Mouse (Mus musculus): ENCODE measurements around the gene D2hgdh. TPM values are rescaled to one million over a fixed set of nuclear protein-coding genes. Genes with fewer than 3 reads are reported as not detected.

D2hgdh gene
- 17.2 and 17.3 TPM in 2 replicates for polyA plus RNA-seq (2016; fragmentation: Nextera tagmentation; extraction: Ambion mirVana)

- H3K27ac ChIP-seq: peak within 1 kb of the TSS; percentile 89
- H3K4me3 ChIP-seq: peak within 1 kb of the TSS; percentile 56
- H3K9ac ChIP-seq: peak within 1 kb of the TSS; percentile 60
- no peaks in the 10 kb centered on the region for H3K9me3 ChIP-seq
- peaks cover 11% of the 10 kb centered on the region for H3K4me1 ChIP-seq
- peak within 1 kb of the TSS; percentile 76 for H3K4me2 ChIP-seq (replicated peaks)
- peaks cover 12% of the 10 kb centered on the region for H3K36me3 ChIP-seq
- 7% methylated on average over 10 of the region's 10 CpGs for WGBS
- H3K27me3 ChIP-seq: no peaks in the 10 kb centered on the region
- ATAC-seq (ENCODE audit: insufficient number of reproducible peaks, insufficient read depth, low FRiP score, low TSS enrichment): no peak; the same call in 1 of the 2 replicates
These were observed at the start of gene D2hgdh for GRCm38 (mm10) chr1:93824609-93825008. TSS of gene D2hgdh (plus strand) at chr1:93824909.

DNA sequence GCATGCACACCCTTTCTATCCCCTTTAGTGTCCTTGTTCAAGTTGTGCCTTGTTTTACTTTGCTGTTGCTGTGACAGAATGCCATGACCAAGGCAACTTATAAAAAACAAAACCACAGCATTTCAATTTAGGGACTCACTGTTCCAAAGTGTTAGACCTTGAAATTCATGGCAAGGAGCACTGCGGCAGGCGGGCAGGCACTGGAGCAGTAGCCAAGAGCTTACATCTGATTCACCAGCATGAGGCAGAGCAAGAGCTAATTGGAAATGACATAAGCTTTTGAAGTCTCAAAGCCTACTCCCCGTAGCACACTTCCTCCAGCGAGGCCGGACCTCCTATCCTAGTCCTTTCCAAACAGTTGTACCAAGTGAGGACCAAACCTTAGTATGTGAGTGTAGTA lies 48.0 kb upstream of the D2hgdh start:
- Histone ChIP-seq H3K4me2 (replicated peaks) (no peak overlapping the region), H3K27ac (no peak overlapping the region), H3K9me3 (no peaks in the 10 kb centered on the region), H3K36me3 (peaks cover 69% of the 10 kb centered on the region), H3K27me3 (no peaks in the 10 kb centered on the region), H3K9ac (no peak overlapping the region), H3K4me3 (no peak overlapping the region), H3K4me1 (no peaks in the 10 kb centered on the region)
- 77% methylated on average over 5 of the region's 5 CpGs for WGBS
- no peak for ATAC-seq (ENCODE audit: insufficient number of reproducible peaks, insufficient read depth, low FRiP score, low TSS enrichment)

DNA sequence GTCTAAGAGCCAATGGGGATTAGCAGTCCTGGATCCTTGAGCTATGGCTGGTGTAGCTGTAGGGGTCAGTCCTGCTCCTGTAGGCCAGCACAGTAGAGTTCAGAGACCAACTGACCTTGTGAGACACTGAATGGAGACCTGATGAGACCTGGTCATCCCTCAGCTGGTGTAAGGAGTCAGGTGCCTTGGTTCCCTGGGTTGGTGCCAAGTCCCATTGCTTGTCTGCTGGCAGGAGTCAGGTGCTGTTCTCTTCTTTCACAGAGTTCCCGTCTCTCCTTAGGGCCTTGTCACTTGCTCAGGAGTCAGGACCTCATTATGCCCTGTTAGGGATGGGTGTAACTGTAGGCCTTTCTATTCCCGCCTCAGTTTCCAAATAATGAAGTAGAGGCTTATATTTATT lies 37.8 kb upstream of the D2hgdh start:
- WGBS: 89% methylated on average over 2 of the region's 2 CpGs
- no peak overlapping the region for H3K4me2 ChIP-seq (replicated peaks)
- peaks cover 93% of the 10 kb centered on the region for H3K36me3 ChIP-seq
- ATAC-seq (ENCODE audit: insufficient number of reproducible peaks, insufficient read depth, low FRiP score, low TSS enrichment): no peak
- H3K4me1 ChIP-seq: no peaks in the 10 kb centered on the region
- H3K4me3 ChIP-seq: no peak overlapping the region
- H3K9ac ChIP-seq: no peak overlapping the region
- no peak overlapping the region for H3K27ac ChIP-seq
- no peaks in the 10 kb centered on the region for H3K27me3 ChIP-seq
- no peaks in the 10 kb centered on the region for H3K9me3 ChIP-seq

- peaks cover 79% of the 10 kb centered on the region for H3K36me3 ChIP-seq
- ATAC-seq (ENCODE audit: insufficient number of reproducible peaks, insufficient read depth, low FRiP score, low TSS enrichment): no peak
These were observed 30.2 kb upstream of the D2hgdh start for GRCm38 (mm10) chr1:93794526-93794925.

GRCm38 (mm10) chr1:93795886-93796285 lies 28.8 kb upstream of the D2hgdh start:
- Histone ChIP-seq H3K27ac (no peak overlapping the region), H3K27me3 (no peaks in the 10 kb centered on the region), H3K9me3 (no peaks in the 10 kb centered on the region), H3K4me1 (peaks cover 4% of the 10 kb centered on the region; the same call in 1 of the 2 replicates), H3K4me2 (replicated peaks) (no peak overlapping the region), H3K4me3 (no peak overlapping the region), H3K9ac (no peak overlapping the region), H3K36me3 (peaks cover 73% of the 10 kb centered on the region)
- 90% methylated on average over 8 of the region's 8 CpGs for WGBS
- ATAC-seq (ENCODE audit: insufficient number of reproducible peaks, insufficient read depth, low FRiP score, low TSS enrichment): no peak

More at GRCm38 (mm10) chr1:93794526-93794925, 30.2 kb upstream of the D2hgdh start:
- H3K4me2 ChIP-seq (replicated peaks): no peak overlapping the region
- H3K27ac ChIP-seq: no peak overlapping the region
- no peaks in the 10 kb centered on the region for H3K4me1 ChIP-seq
- H3K9me3 ChIP-seq: no peaks in the 10 kb centered on the region
- no peak overlapping the region for H3K4me3 ChIP-seq
- no peak overlapping the region for H3K9ac ChIP-seq
- WGBS: 94% methylated on average over 8 of the region's 8 CpGs
- no peaks in the 10 kb centered on the region for H3K27me3 ChIP-seq

GRCm38 (mm10) chr1:93800670-93801503 lies 23.8 kb upstream of the D2hgdh start:
- Histone ChIP-seq H3K9ac (peak overlapping the region; percentile 76), H3K4me2 (replicated peaks) (peak overlapping the region; percentile 72), H3K36me3 (peaks cover 31% of the 10 kb centered on the region), H3K4me1 (peaks cover 26% of the 10 kb centered on the region), H3K27me3 (no peaks in the 10 kb centered on the region), H3K27ac (peak overlapping the region; percentile 86; the same call in 1 of the 2 replicates), H3K9me3 (no peaks in the 10 kb centered on the region), H3K4me3 (peak overlapping the region; percentile 78)
- ATAC-seq (ENCODE audit: insufficient number of reproducible peaks, insufficient read depth, low FRiP score, low TSS enrichment): no peak
- WGBS: 72% methylated on average over 21 of the region's 21 CpGs

DNA sequence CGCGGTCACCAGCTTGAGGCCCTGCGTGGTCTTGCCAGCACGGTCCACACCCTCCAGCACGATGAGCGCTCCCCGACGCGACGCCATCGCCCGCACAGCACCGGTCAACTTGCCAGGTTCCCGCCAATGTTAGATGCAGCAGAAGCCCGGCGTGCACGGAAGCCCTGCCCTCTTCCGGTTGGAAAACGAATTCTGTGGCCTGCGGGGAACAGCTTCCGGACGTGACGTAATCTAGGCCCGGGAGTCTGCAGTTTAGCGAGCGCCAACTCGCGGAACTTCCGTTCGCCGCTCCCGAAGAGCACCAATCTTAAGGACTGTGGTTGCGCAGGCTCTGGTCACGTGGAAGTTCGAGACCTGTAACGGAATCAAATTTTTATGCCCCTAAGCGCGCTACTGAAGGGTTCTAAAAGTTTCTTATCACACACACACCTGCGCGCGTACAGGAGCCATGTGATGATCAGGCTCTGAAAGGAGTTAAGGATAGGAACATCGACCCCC lies 22.9 kb upstream of the D2hgdh start, which contains the start of gene Dtymk:
Gene Dtymk (minus strand): TSS at position 194 of the 498 bp plus-strand sequence.
- peak; percentile 32 for ATAC-seq (ENCODE audit: insufficient number of reproducible peaks, insufficient read depth, low FRiP score, low TSS enrichment)
- H3K27ac ChIP-seq: peak within 1 kb of the TSS; percentile 86
- under 1% methylated on average over 42 of the region's 42 CpGs for WGBS
- H3K9ac ChIP-seq: peak within 1 kb of the TSS; percentile 76
- H3K4me1 ChIP-seq: peaks cover 26% of the 10 kb centered on the region
- H3K36me3 ChIP-seq: peaks cover 34% of the 10 kb centered on the region
- H3K4me2 ChIP-seq (replicated peaks): peak within 1 kb of the TSS; percentile 72
- no peaks in the 10 kb centered on the region for H3K9me3 ChIP-seq
- H3K4me3 ChIP-seq: peak within 1 kb of the TSS; percentile 78
- no peaks in the 10 kb centered on the region for H3K27me3 ChIP-seq

GRCm38 (mm10) chr1:93802771-93803170 lies 21.9 kb upstream of the D2hgdh start:
- H3K27ac ChIP-seq: 0 out of 2 replicates have a peak overlapping the region, but pooled peaks have one; percentile 86
- H3K4me2 ChIP-seq (replicated peaks): peak overlapping the region; percentile 83
- H3K4me3 ChIP-seq: no peak overlapping the region
- H3K9ac ChIP-seq: no peak overlapping the region
- H3K27me3 ChIP-seq: no peaks in the 10 kb centered on the region
- peaks cover 38% of the 10 kb centered on the region for H3K36me3 ChIP-seq
- ATAC-seq (ENCODE audit: insufficient number of reproducible peaks, insufficient read depth, low FRiP score, low TSS enrichment): no peak
- H3K4me1 ChIP-seq: peaks cover 26% of the 10 kb centered on the region
- no peaks in the 10 kb centered on the region for H3K9me3 ChIP-seq
- 85% methylated on average over 5 of the region's 5 CpGs for WGBS

DNA sequence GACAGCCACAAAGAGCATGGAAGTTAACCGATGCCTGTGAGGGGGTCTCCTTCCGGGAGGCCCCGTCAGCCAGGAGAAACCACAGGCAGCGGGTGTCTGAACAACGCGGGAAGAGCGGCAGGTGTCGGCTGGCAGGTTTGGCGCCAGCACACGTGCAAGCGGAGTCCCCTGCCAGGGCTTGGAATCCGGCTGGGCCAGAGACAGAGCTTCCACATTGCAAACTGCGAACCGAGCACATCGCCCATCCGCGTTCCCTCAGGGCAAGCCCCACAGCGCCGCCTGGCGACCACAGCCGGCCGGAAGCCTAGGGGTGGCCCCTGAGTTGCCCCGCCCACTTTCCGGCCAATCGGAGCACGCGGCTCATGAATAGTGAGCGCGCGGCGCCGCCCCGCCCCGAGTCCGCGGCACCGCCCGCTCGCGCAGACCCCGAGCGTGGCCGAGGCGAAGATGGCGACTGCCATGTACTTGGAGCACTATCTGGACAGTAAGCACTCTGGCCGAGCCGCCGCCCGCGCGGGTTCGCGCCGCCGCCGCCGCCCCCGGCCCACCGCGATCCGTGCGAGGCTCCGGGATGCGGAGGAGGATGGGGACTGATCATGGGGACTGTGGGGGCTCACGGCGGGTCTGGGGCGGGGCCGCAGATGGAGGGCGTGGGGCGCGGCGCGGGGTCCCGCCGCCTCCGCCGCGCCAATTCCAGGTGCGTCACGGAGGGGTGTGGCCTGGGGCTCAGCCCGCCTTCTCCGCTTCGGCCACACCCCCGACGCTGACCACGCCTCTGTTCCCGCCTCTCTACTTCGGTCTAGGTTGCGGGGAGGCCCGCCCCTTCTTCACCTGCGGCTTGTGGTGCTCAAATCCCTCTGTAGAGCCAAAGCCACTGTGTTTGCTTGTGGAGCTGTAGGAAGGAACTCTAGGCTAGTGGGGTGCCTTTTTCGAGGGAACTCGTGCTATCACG lies 20.9 kb upstream of the D2hgdh start, which contains the start of gene Ing5:
Gene Ing5 (plus strand): TSS at position 410 of the 952 bp plus-strand sequence.
- Histone ChIP-seq H3K9ac (peak within 1 kb of the TSS; percentile 71), H3K27me3 (no peaks in the 10 kb centered on the region), H3K9me3 (no peaks in the 10 kb centered on the region), H3K4me3 (peak within 1 kb of the TSS; percentile 68), H3K4me2 (replicated peaks) (peak within 1 kb of the TSS; percentile 83), H3K27ac (peak within 1 kb of the TSS; percentile 96), H3K4me1 (peaks cover 26% of the 10 kb centered on the region), H3K36me3 (peaks cover 41% of the 10 kb centered on the region)
- ATAC-seq (ENCODE audit: insufficient number of reproducible peaks, insufficient read depth, low FRiP score, low TSS enrichment): peak; percentile 91
- WGBS: under 1% methylated on average over 92 of the region's 94 CpGs

GRCm38 (mm10) chr1:93804818-93805217 lies 19.9 kb upstream of the D2hgdh start:
- no peaks in the 10 kb centered on the region for H3K9me3 ChIP-seq
- H3K36me3 ChIP-seq: peaks cover 38% of the 10 kb centered on the region
- H3K4me2 ChIP-seq (replicated peaks): peak overlapping the region; percentile 83
- ATAC-seq (ENCODE audit: insufficient number of reproducible peaks, insufficient read depth, low FRiP score, low TSS enrichment): no peak
- 80% methylated on average over 4 of the region's 4 CpGs for WGBS
- peaks cover 26% of the 10 kb centered on the region for H3K4me1 ChIP-seq
- H3K9ac ChIP-seq: 0 out of 2 replicates have a peak overlapping the region, but pooled peaks have one; percentile 10
- no peak overlapping the region for H3K27ac ChIP-seq
- peak overlapping the region; percentile 68 for H3K4me3 ChIP-seq
- no peaks in the 10 kb centered on the region for H3K27me3 ChIP-seq

Measured in embryonic facial prominence, embryonic 12.5 days (tissue).